Mouse (Mus musculus) spleen, adult 18-20 months (tissue): ENCODE measurements around the gene Cx3cr1.

Experiments
- DNase-seq, 2 experiments: peaks; one replicate each; pipeline ENCODE4 v3.0.0; 2022; ENCODE audit warnings: mixed read lengths in 2 of 2

Cx3cr1 gene

GRCm38 (mm10) chr9:119993092-119993844, 76.4 kb downstream of the Cx3cr1 start:
- DNase-seq = no peak

GRCm38 (mm10) chr9:119991310-119991709, 78.4 kb downstream of the Cx3cr1 start:
- no peak for DNase-seq

- peak in 1 of 2 experiments; percentile 49 for DNase-seq
These were observed 81.4 kb downstream of the Cx3cr1 start for GRCm38 (mm10) chr9:119988304-119988703.

GRCm38 (mm10) chr9:119985881-119986574, 83.7 kb downstream of the Cx3cr1 start:
- no peak for DNase-seq

- DNase-seq = no peak
These were observed 85.1 kb downstream of the Cx3cr1 start, which contains the start of gene Csrnp1 for GRCm38 (mm10) chr9:119984536-119985011. Gene Csrnp1 (minus strand): TSS chr9:119984658.

GRCm38 (mm10) chr9:119983585-119984535, 85.8 kb downstream of the Cx3cr1 start:
- DNase-seq = peak; percentile 90 to 91

GRCm38 (mm10) chr9:119982956-119983551, 86.6 kb downstream of the Cx3cr1 start:
- peak; percentile 69 to 73 for DNase-seq

GRCm38 (mm10) chr9:119982241-119982811, 87.4 kb downstream of the Cx3cr1 start:
- DNase-seq = peak; percentile 72 to 74

- DNase-seq = peak; percentile 70 to 71
These were observed 88.2 kb downstream of the Cx3cr1 start for GRCm38 (mm10) chr9:119981183-119982179.

- DNase-seq = no peak
These were observed 88.9 kb downstream of the Cx3cr1 start for GRCm38 (mm10) chr9:119980770-119981182.

- no peak for DNase-seq
These were observed 89.9 kb downstream of the Cx3cr1 start for GRCm38 (mm10) chr9:119979749-119980148.

- DNase-seq = no peak
These were observed 90.8 kb downstream of the Cx3cr1 start for GRCm38 (mm10) chr9:119978811-119979441.

GRCm38 (mm10) chr9:119978151-119978810, 91.4 kb downstream of the Cx3cr1 start:
- DNase-seq = peak; percentile 68 to 69

- DNase-seq = no peak
These were observed 92.1 kb downstream of the Cx3cr1 start for GRCm38 (mm10) chr9:119977557-119978060.

- peak; percentile 30 to 44 for DNase-seq
These were observed 92.7 kb downstream of the Cx3cr1 start for GRCm38 (mm10) chr9:119976704-119977556.

GRCm38 (mm10) chr9:119975286-119975685, 94.4 kb downstream of the Cx3cr1 start:
- no peak for DNase-seq

GRCm38 (mm10) chr9:119974609-119975008, 95.1 kb downstream of the Cx3cr1 start:
- no peak for DNase-seq

GRCm38 (mm10) chr9:119973869-119974520, 95.7 kb downstream of the Cx3cr1 start:
- DNase-seq = peak in 1 of 2 experiments; percentile 42
